Mouse (Mus musculus): ENCODE data around the gene Chst10. TPM values are rescaled to one million over a fixed set of nuclear protein-coding genes. Genes with fewer than 3 reads are reported as not detected.

Chst10 gene
- polyA plus RNA-seq, 2 experiments from 2014 or later: 22.2 to 27.2 TPM

DNA sequence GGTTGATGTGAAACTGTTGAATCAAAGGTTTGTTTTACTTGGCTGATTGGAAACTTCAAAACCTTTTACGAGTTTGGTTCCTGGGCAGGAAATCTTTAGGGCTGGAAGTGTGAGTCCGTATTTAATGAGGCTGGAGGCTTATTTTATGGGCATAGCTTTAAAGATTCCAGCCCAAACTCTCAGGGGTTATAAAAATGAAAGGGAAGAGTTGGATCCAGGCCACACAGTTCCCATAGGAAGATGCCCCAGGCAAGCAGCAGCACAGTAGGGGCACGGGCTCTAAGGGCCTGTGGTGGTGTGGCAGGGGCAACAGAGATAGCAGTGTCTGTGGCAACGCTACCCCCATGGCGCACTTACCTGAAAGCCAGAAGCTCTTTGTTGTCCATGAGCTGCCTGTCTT, 31.7 kb downstream of the Chst10 start:
- no peak for ATAC-seq

GRCm38 (mm10) chr1:38864341-38864740, 33.6 kb downstream of the Chst10 start:
- ATAC-seq: no peak

GRCm38 (mm10) chr1:38862213-38862612, 35.7 kb downstream of the Chst10 start:
- ATAC-seq: no peak

DNA sequence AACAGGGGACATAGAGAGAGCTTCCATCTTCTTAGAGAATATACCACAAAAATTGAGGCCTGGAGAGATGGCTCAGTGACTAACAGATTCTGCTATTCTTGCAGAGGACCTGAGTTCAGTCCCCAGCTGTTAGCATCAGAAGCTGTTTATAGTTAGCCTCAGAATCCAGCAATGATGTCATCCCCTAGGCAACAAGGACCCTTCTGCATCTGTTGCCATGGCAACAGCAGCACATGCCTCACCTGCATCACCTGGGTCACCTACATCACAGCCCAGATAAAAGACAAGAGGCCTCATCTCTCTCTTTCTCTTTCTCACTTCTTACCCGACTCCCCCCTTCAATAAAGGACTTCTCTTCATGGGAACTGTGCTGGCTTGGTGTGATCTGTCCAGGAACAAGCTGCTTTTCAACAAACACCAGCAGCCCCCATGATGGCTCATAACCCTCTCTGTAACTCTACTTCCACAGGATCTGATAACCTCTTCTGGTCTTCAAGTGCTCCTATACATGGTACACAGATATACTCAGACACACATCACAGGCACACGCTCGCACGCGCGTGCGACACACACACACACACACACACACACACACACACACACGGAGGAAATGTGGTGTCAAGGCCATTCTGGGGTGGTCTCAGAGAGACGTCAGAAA, 37.0 kb downstream of the Chst10 start:
- no peak for ATAC-seq

GRCm38 (mm10) chr1:38860207-38860606, 37.8 kb downstream of the Chst10 start:
- ATAC-seq: no peak

DNA sequence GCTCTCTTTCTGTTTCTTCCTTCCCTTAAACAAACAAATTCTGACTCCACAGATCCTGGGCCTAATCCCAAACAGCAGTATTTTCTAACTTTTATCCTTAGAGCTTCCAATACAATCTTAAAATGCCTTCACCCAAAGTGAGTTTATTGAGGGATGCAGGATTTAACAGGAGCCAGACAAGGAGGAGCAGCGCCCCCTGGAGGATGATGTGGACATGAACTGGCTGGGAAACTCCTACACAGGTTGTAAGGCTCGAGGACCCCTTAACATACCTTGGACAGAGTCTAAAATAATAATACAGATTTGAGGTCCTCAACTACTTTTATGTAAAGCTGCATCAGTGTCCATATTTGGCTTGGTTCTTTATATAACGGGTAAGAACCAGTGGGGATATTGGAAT, 41.8 kb downstream of the Chst10 start:
- no peak for ATAC-seq

DNA sequence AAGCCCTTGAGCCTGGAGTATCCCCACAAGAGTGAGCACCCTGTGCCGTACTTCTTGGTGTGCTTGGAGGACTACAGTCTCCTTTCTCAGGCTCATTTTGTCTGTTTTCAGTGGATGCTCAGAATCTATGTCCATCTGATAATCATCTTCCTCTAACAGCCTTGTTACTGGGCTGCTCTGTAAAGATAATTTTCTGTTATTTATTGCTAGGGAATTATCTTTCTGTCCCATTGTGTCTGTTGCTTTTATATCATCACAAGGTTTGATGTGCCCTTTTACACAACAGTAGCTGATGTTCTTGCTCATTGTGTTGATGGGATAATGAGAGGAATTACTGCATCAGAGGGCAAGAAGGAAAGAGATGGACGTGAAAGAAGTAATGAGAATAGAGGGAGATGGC, 45.7 kb downstream of the Chst10 start:
- no peak for ATAC-seq

GRCm38 (mm10) chr1:38850650-38851049, 47.3 kb downstream of the Chst10 start:
- no peak for ATAC-seq

DNA sequence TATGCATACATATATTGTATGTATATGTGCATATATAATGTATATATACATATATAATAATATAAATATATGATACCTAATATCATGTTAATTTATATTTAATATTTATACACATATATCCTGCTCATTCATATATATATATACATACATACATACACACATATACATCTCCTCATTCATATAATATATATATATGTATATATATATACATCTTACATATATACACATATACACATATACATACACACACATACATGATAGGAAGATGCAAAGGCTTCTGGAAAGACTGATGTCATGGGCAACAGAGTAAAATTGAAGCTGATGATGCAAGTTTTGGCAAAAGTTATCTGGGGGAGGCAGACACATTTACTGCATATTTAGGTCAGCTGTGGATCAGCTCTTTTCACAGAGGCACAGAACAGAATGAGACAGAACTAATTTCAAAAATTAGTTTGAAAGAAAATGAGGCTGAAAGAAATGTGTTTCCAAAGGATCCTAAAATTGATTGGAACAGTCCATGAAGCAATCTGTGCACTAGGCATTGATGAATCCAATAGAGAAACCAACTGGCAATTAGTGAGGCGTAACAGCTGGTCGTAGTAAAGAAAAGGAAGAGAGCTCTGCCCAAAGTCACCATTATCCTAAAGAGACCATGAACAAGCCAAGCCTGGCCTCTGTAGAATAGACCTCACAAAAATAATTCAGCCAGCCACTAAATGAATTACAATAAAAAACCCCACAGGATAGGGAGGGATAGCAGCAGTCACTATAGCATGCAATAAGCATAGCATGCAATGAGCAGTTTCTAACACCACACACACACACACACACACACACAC, 49.3 kb downstream of the Chst10 start:
- ATAC-seq: no peak

- no peak for ATAC-seq
Observed at GRCm38 (mm10) chr1:38847975-38848374, 50.0 kb downstream of the Chst10 start.

GRCm38 (mm10) chr1:38843275-38843674, 54.7 kb downstream of the Chst10 start:
- no peak for ATAC-seq

DNA sequence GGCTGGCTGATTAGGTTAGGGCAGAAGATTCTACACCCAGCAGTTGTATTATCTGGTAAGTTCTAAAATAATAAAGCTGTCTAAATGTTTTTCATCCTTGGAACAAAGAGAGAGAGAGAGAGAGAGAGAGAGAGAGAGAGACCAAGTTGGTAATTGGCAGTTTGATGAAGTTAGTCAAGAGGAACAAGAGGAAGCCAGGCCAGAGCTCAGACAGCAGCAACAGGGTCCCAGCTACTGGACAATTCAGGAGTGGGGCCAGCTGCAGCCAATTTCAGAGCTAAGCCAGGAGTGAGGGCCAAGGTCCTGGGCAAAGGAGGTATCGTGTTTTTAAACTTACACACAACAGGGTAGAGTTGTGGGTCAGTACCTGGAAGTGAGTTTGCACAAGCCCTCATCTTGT, 55.1 kb downstream of the Chst10 start:
- no peak for ATAC-seq

DNA sequence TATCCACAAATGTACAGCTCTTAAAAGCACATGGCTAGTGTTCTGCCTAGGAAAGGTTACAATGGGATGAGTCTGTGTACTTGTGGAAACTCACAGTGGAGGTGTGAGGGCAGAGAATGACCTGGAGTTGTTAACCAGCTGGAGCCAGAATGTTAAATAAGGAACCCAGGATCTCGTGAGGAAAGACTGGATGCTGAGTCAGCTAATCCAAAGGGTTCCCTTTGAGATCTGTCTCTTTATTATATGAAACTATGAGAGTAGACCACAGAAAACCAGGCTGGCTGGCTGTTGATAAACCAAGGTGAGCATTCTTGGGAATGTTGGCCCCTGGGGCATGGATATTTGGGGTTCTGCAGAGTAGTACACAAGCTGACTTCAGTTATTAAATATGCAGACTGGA, 58.0 kb downstream of the Chst10 start:
- ATAC-seq: no peak

DNA sequence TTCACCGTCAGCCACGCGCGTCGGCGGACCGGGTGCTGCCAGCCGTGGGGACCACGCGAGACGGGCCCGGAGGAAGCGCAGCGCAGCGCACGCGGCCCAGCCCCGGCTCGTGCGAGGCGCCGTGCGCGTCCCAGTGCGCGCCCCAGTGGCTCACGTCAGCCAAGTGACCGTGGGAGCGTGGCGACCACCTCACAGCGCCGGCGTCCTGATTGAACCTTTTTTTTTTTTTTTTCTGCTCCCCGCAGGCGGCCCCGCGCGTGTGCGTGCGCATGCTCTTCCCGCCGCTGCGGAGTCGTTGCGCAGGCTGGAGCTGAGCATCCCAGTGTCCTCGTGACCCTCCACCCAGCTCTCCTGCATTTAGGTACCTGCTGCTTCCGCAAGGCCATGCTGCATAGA, 61.5 kb downstream of the Chst10 start, which contains the start of gene Lonrf2:
Gene Lonrf2 (minus strand): TSS at position 235 of the 396 bp plus-strand sequence.
- ATAC-seq: no peak

DNA sequence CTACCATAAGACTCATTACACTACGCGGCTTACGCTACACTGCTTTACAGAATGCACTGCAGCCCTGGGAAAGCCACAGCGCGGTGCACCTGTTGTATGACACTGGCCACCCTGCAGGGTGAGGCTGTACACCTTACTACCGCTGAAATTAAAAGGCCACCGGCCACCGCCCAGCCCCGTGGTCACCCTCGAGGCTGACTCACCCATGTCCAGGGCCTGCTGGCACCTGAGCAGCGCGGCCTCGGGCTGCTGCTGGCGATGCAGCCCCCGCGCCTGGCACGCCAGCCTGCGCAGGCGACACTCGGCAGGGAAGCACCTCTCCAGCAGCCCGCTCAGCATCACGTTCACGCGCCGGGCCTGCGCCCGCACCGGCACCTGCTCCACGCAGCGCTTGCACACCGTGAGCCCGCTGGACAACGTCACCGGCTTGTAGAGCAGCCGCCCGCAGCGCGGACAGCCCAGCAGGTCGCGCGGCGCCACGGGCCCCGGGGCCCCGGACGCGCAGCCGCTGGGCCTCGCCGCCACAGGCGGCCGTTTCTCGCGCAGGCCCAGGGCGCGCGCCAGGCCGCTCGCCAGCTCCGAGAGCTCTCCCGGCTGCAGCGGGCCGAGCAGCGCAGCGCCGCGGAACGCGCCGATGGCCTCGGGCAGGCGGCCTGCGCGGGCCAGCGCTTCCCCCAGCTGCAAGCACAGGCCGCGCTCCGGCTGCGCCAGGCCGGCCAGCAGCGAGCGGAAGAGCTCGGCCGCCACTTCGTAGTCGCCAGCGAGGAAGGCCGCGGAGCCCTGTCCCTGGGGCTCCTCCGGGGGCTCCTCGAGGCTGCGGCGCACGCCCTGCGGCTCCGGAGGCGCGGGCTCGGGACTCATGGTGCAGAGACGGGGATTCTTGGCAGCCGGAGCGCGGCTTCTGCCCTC, 62.1 kb downstream of the Chst10 start:
- ATAC-seq: no peak

DNA sequence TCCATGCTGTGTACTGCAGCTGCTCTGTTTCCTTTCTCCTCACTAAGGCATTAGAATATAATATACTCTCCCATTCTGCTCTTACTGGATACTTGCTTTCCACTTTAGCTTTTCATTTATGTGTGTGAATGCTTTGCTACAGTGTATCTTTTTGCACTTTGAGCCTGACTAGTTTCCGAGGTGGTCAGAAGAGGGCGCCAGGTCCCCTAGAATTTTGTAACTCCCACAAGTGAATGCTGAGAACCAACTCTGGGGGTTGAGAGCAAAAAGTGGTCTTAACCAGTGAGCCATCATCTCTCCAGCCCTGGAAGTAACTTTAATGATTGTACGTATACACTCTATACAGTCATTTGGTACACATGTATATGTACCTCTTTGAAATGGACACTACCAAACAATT, 63.1 kb downstream of the Chst10 start:
- no peak for ATAC-seq

DNA sequence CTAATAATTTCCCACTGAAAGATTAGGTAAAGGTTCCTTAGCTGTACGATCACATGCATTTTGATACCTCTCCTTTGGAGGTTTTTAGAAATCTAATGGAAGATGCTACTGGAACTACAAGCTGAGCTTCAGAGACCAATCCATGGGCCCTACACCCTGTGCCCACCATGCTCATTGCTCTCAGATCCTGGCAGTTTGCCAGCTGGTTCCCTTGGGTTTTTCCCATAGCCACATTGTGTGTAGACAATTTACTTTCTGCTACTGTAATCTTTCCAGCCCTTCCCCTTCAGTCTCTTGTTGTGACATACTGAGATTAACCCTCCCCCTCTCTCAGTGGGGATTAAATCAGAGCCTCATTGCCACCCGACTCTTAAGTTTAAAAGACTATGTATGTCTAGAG, 73.0 kb downstream of the Chst10 start:
- no peak for ATAC-seq

- ATAC-seq: no peak
Observed at GRCm38 (mm10) chr1:38823851-38824250, 74.1 kb downstream of the Chst10 start.

DNA sequence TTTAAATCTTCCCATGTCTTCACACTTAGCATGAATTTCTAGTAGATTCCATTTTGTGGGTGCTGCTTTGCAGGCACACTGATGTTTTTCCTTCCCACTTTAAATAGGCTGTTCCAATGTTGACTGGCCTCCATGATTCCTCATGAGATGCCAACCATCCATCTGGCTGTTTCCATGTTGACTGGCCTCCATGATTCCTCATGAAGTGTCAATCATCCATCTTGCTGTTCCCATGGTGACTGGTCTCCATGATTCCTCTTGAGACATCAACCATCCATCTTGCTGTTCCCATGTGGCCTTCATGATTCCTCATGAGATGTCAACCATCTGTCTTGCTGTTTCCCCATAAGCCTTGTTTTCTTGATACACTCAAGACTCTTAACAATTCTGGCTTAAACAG, 78.3 kb downstream of the Chst10 start:
- no peak for ATAC-seq

GRCm38 (mm10) chr1:38817671-38818070, 80.3 kb downstream of the Chst10 start:
- no peak for ATAC-seq

DNA sequence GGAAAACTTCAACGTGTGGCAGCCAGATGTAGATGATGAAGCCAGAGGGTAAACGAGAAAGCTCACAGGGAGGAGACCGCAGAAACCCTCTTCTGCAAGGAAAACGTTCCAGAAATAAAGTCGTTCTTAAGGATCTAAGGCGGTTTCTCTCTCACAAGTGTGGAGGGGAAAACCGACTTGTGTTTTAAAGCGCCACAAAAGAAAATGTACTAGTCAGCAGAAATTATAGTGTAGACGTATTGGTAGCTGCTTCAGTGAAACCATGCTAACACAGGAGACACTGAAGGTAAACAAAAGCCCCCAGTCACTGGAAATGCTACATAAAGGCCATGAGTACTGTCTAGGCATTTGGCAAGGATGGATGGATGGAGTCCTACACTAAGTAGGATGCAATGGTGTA, 80.7 kb downstream of the Chst10 start:
- ATAC-seq: no peak

DNA sequence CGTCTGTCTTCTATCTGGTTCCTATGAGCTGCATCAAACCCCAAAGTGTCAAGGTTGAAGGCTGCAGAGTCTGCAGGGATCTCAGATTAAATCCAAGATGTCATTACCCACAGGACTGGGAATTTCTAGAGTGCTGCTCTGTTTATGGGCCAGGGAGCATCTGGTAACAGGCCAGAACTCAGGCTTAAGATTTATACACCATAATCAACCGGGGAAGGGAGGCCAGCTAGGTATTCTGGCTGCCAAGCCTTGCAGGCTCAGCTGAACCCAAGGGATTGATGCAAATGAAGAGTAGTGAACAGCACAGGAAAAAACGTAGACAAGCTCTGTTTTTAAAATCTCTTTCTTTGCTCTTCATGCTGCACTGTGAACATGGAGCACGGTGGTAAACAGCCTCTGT, 81.7 kb downstream of the Chst10 start:
- no peak for ATAC-seq
